Comparison of ENCODE assay signal across 11 mouse cellular contexts in the genomic region with DNA sequence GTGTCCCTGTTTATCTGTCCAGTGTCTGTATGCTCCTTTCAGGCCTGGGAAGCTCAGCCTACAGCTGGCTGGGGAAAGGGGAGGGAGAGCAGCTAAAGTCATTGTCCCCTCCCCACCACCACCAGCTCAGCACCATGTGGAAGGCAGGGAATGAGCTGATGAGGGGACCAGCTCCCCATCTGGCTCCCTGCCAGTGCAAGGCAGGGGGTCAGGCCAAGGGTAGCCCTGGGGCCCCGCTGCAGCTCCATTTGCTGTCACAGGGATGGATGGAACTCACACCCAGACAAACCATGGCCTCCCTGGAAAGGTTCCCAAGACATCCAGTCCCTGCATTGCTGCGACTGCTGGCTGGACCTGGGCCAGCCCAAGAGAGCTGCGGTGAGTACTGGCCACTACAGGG. TPM values are rescaled to one million over a fixed set of nuclear protein-coding genes. Genes with fewer than 3 reads are reported as not detected.
A peak's percentile ranks its signal among the peaks of the same experiment; 100 is the strongest.
DNase-seq lines count a peak whose midpoint lies in the region; ATAC-seq lines count a peak whose summit lies in the region.
"Had no signal": no experiment of that assay in that cellular context is flagged by ENCODE, and none has a peak within 500 bp of the region (broad histone marks: within the 10 kb centered on the region; RNA-seq: fewer than 3 reads in every experiment).

No protein-coding gene starts in this region.

- H3K36me3 ChIP-seq in heart, embryonic 10.5 days = no peaks in the 10 kb centered on the region
- no peaks in the 10 kb centered on the region for H3K36me3 ChIP-seq in heart, embryonic 11.5 days (ENCODE audit: control insufficient read depth, insufficient read depth, low read length)
- no peaks in the 10 kb centered on the region for H3K36me3 ChIP-seq in neural tube, embryonic 12.5 days
- no peaks in the 10 kb centered on the region for H3K36me3 ChIP-seq in hindbrain, embryonic 16.5 days (ENCODE audit: control insufficient read depth, insufficient read depth, low read length)

- H3K9ac ChIP-seq in heart, embryonic 11.5 days (ENCODE audit: low read depth, low read length) = no peak overlapping the region
- no peak overlapping the region for H3K9ac ChIP-seq in neural tube, embryonic 12.5 days
- H3K9ac ChIP-seq in hindbrain, embryonic 16.5 days (ENCODE audit: low read depth, low read length) = no peak overlapping the region

- peaks cover 51% of the 10 kb centered on the region for H3K27me3 ChIP-seq in heart, embryonic 10.5 days (ENCODE audit: insufficient read depth, poor library complexity, severe bottlenecking)
- peaks cover 21% of the 10 kb centered on the region for H3K27me3 ChIP-seq in heart, embryonic 11.5 days (ENCODE audit: control insufficient read depth, insufficient read depth, low read length)
- peaks cover 18% of the 10 kb centered on the region for H3K27me3 ChIP-seq in neural tube, embryonic 12.5 days (replicated peaks)
- H3K27me3 ChIP-seq in hindbrain, embryonic 16.5 days (replicated peaks; ENCODE audit: control insufficient read depth, insufficient read depth, low read length) = no peaks in the 10 kb centered on the region; the same call in none of the 2 replicates

- 50% methylated on average over 3 of the region's 3 CpGs for WGBS in heart, embryonic 10.5 days
- 42% methylated on average over 3 of the region's 3 CpGs for WGBS in heart, embryonic 11.5 days (ENCODE audit: insufficient replicate concordance)
- 43% methylated on average over 3 of the region's 3 CpGs for WGBS in neural tube, embryonic 12.5 days
- WGBS in hindbrain, embryonic 16.5 days = 24% methylated on average over 3 of the region's 3 CpGs

- no peaks in the 10 kb centered on the region for H3K9me3 ChIP-seq in heart, embryonic 10.5 days
- no peaks in the 10 kb centered on the region for H3K9me3 ChIP-seq in heart, embryonic 11.5 days (replicated peaks; ENCODE audit: control insufficient read depth, low read length)
- H3K9me3 ChIP-seq in neural tube, embryonic 12.5 days = no peaks in the 10 kb centered on the region
- H3K9me3 ChIP-seq in hindbrain, embryonic 16.5 days (ENCODE audit: control insufficient read depth, low read length) = no peaks in the 10 kb centered on the region

- peak overlapping the region; percentile 67 for H3K27ac ChIP-seq in heart, embryonic 10.5 days
- H3K27ac ChIP-seq in heart, embryonic 11.5 days (ENCODE audit: low read depth, low read length) = no peak overlapping the region
- no peak overlapping the region for H3K27ac ChIP-seq in neural tube, embryonic 12.5 days
- H3K27ac ChIP-seq in hindbrain, embryonic 16.5 days (ENCODE audit: low read depth, low read length) = no peak overlapping the region

- peaks cover 47% of the 10 kb centered on the region for H3K4me1 ChIP-seq in heart, embryonic 10.5 days
- peaks cover 11% of the 10 kb centered on the region for H3K4me1 ChIP-seq in heart, embryonic 11.5 days (ENCODE audit: control insufficient read depth, insufficient read depth, low read length)
- peaks cover 12% of the 10 kb centered on the region for H3K4me1 ChIP-seq in neural tube, embryonic 12.5 days
- peaks cover 13% of the 10 kb centered on the region for H3K4me1 ChIP-seq in hindbrain, embryonic 16.5 days (ENCODE audit: control insufficient read depth, insufficient read depth, low read depth, low read length)

- H3K4me2 ChIP-seq in heart, embryonic 11.5 days = no peak overlapping the region
- 0 out of 2 replicates have a peak overlapping the region, but pooled peaks have one; percentile 7 for H3K4me2 ChIP-seq in neural tube, embryonic 12.5 days (replicated peaks)
- H3K4me2 ChIP-seq in hindbrain, embryonic 16.5 days (ENCODE audit: low read length) = no peak overlapping the region

- DNase-seq in heart, embryonic 10.5 days (ENCODE audit: low spot score) = no peak
- no peak for DNase-seq in neural tube, embryonic 10.5 days (ENCODE audit: extremely low spot score, low spot score)
- no peak for DNase-seq in gastrocnemius, adult 8-10 months (ENCODE audit: low spot score in 2 of 2)
- no peak for DNase-seq in cerebellum, postnatal 36 days
- DNase-seq: cerebellum, postnatal 14 days; kidney, postnatal 14 days; thymus, postnatal 25 days had no signal

- H3K4me3 ChIP-seq in heart, embryonic 10.5 days = no peak overlapping the region
- no peak overlapping the region for H3K4me3 ChIP-seq in heart, embryonic 11.5 days (ENCODE audit: low read depth, low read length)
- H3K4me3 ChIP-seq in neural tube, embryonic 12.5 days = no peak overlapping the region
- no peak overlapping the region for H3K4me3 ChIP-seq in hindbrain, embryonic 16.5 days (ENCODE audit: low read length)
- H3K4me3 ChIP-seq: myocyte had no signal

- no peak for ATAC-seq in heart, embryonic 11.5 days (replicated peaks; ENCODE audit: insufficient number of reproducible peaks, low FRiP score, low TSS enrichment)
- ATAC-seq in neural tube, embryonic 12.5 days (ENCODE audit: low FRiP score, low read depth) = no peak
- ATAC-seq in hindbrain, embryonic 16.5 days = peak; percentile 18; the same call in 1 of the 2 replicates

RNA-seq across cellular contexts. Expression of gene Cyp26b1, which starts 23.7 kb away (rescaled TPM):
- 2.3 and 2.7 TPM in 2 replicates for polyA plus RNA-seq in heart, embryonic 10.5 days (2016; fragmentation: Nextera tagmentation; extraction: Ambion mirVana)
- 1.3 and 1.7 TPM in 2 replicates for polyA plus RNA-seq in heart, embryonic 11.5 days (2014; fragmentation: Nextera tagmentation; extraction: Ambion mirVana)
- polyA plus RNA-seq in neural tube, embryonic 12.5 days (2016; fragmentation: Nextera tagmentation; extraction: Ambion mirVana) = 3.6 and 5.4 TPM in 2 replicates
- polyA plus RNA-seq in hindbrain, embryonic 16.5 days (2015; fragmentation: Nextera tagmentation; extraction: Ambion mirVana) = 37.4 and 48.4 TPM in 2 replicates
- total RNA-seq in gastrocnemius, adult 8-10 months (2022) = 10 to 100 TPM in 1 of 4 experiments, 1 to 10 TPM in 3; 1.2 to 11.2 (median 6.3) TPM
